Mouse (Mus musculus): ENCODE data around the gene Kdelr1.
"Not testable (repeated sequence)": the region's sequence is repeated elsewhere in the genome, so short reads cannot be mapped to it uniquely, and the experiment has no call there.

The Kdelr1 gene

GRCm38 (mm10) chr7:45870282-45871058 is 2.1 kb upstream of the Kdelr1 start:
- DNase-seq: no peak

GRCm38 (mm10) chr7:45873061-45873947 is 732 bp downstream of the Kdelr1 start:
- DNase-seq: peak; percentile 55

DNA sequence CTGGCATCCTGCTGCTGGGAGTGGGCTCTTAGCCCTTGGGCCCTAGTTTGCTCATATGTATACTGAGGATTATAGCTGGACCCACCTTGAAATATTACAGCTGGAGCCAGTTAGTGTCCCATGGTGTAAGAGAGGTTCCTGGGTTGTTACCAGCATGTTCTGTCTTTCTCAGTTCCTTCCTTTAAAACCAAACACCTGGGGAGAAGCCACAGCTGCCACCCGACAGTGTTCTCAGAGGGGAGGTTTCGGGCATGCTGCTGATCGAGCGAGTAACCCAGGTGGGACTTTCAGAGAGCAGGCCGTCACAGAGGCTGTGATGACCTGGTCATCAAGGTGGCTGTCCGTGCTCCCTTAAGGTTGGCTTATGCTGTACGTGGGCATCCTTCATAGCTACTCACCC is 4.3 kb downstream of the Kdelr1 start:
- DNase-seq: no peak

DNA sequence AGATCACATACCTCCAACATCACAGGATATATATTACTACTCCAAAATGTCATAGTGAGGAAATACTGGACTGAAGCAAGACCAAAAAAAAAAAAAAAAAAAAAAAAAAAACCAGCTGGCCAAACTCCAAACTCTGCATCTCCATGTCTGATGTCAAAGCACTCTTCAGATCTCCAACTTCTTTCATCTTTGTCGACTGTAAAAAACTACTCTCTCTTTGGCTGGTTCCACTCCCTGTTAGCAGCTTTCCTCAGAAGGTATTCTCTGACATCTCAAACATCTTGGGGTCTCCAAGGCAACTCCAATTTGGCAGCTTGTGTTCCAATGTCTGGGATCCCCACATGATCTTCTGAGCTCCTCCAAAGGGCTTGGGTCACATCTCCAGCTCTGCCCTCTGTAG is 5.7 kb downstream of the Kdelr1 start, which contains the start of gene Grin2d:
TSS of gene Grin2d (minus strand) at position 101 of the 400 bp plus-strand sequence.
- DNase-seq: not testable (repeated sequence)

- no peak for DNase-seq
Measured at GRCm38 (mm10) chr7:45880531-45880930, 8.0 kb downstream of the Kdelr1 start.

- no peak for DNase-seq
Measured at GRCm38 (mm10) chr7:45881011-45881410, 8.4 kb downstream of the Kdelr1 start.

DNA sequence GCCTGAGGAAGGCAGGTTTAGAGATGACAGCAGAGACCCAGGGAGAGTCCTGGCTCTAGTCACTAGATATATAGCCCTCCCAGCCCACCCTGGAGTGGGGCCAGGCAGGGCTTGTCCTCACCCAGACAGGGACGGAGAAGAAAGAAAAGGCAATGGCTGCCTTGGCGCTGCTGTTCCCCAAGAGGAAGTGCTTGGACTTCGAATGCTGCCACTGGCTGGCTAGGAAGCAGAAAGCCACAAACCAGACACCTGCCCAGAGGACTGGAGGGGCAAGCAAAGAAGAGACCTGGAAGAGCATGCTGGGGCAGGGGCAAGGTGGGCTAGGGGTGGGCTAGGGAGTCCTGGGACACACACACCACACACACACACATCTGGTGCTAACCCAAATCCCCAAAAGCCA is 14.7 kb downstream of the Kdelr1 start:
- DNase-seq: no peak

- DNase-seq: no peak
Measured at GRCm38 (mm10) chr7:45892651-45893050, 20.1 kb downstream of the Kdelr1 start.

DNA sequence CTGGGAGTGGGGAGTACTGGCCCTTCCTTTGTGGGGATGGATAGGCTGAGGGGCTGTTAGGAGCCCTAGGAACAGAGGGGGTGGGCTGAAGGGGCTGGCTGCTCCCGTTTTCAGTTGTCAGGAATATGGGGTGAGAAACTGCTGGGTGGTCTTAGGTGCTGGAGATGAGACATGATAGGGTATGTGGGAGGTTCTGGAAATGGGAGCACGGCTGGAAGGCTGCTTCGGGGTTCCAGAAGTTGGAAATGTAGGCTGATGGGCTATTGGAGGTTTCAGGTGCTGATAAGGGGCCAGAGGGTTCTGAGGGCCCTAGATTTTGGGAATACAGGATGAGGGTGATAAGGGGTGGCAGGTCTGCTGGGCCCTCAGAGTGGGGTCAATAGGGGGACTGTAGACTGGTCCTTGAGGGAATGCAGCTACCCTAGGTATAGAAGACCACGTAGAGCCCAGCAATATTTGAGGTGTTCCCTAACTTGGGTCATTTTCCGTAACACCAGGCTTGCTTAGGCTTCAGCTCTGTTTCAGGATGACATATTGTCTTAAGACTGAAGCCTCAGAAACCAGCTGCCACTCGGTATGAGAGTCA is 23.5 kb downstream of the Kdelr1 start:
- no peak for DNase-seq

DNA sequence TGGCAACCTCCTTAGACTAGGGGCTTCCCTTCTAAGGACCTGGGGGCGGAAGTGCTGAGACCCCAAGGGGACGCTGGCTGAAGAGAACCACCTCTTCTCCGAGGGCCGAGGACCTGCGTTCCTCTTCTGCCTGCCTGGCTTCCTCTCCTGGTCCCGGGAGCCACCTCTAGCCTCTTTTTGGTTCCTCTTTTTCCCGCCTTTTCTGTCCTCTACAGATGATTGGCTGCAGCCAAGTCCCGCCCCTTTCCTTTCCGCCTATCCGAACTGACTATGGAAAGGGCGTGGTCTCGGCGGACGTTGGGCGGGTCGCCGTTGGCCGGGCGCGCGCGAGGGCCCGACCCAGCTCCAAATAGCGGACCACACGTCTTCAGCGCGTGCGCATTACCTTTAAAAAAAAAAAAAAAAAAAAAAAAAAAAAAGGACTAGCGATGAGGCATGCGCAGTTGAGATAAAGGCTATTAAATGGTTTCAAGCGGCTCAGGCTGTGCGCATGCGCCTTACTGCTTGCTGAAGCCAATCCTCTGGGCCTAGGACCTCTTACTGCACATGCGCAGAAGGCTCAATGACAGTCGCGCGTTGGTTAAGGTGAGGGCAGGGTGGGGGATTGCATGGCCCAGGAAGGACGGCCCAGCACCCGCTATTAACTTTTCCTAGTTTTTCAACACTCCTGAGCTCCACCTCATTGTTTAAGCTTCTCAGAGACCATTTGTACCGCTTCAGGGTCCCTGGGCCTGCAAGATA is 24.1 kb downstream of the Kdelr1 start, which contains the start of the genes Syngr4 and Tmem143:
TSS of gene Syngr4 (minus strand) at position 198 of the 741 bp plus-strand sequence.
TSS of gene Tmem143 (plus strand) at position 425 of the 741 bp plus-strand sequence.
- DNase-seq: peak; percentile 96

DNA sequence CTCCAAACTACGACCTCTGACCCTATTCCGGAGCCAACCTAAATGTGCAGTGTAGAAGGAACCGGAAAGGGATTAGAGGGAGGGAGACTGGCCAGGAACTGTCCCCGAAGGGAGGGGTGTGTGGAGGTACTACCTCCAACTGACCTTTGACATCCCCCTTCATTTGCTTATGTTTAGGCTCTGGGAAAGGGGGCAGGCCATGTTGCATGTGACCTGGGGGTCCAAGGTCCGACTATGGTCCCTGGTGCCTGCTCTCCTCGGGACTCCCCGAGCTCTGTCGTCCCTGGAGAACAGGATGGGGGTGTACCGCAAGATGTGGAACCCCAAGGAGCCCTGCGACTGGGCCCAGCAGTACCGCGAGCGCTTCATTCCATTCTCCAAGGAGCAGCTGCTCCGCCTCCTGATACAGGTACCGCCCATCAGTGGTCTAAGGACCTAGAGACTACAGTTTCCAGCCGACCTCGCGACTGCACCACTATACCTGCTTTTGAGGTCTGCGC is 24.7 kb downstream of the Kdelr1 start:
- no peak for DNase-seq

GRCm38 (mm10) chr7:45898125-45898524 is 25.6 kb downstream of the Kdelr1 start:
- DNase-seq: peak; percentile 31

- DNase-seq: no peak
Measured at GRCm38 (mm10) chr7:45901562-45901961, 29.0 kb downstream of the Kdelr1 start.

GRCm38 (mm10) chr7:45902481-45903002 is 30.0 kb downstream of the Kdelr1 start:
- DNase-seq: no peak

DNA sequence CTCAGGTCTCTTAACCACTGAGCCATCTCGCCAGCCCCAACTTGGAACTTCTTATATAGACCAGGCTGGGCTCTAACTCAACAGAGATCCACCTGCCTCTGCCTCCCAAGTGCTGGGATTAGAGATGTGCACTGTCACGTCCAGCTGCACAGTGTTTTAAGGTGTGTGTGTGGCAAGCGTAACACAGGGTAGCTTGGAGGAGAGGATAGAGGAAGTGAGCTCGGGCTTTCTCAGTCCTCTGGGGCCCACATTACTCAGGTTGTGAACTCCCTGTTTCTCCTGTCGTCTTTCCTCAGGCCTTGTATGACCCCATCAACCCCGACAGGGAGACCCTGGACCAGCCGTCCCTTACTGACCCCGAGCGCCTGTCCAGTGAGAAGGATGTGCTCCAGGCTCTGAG is 34.0 kb downstream of the Kdelr1 start:
- DNase-seq: no peak

- no peak for DNase-seq
Measured at GRCm38 (mm10) chr7:45908384-45908783, 35.8 kb downstream of the Kdelr1 start.

GRCm38 (mm10) chr7:45909145-45909544 is 36.6 kb downstream of the Kdelr1 start:
- no peak for DNase-seq

- DNase-seq: no peak
Measured at GRCm38 (mm10) chr7:45914067-45914466, 41.5 kb downstream of the Kdelr1 start.

GRCm38 (mm10) chr7:45915011-45915410 is 42.4 kb downstream of the Kdelr1 start:
- no peak for DNase-seq

- no peak for DNase-seq
Measured at GRCm38 (mm10) chr7:45916056-45917003, 43.8 kb downstream of the Kdelr1 start.

Measured in cerebellum, adult 8-10 months (tissue).